In the genomic region with DNA sequence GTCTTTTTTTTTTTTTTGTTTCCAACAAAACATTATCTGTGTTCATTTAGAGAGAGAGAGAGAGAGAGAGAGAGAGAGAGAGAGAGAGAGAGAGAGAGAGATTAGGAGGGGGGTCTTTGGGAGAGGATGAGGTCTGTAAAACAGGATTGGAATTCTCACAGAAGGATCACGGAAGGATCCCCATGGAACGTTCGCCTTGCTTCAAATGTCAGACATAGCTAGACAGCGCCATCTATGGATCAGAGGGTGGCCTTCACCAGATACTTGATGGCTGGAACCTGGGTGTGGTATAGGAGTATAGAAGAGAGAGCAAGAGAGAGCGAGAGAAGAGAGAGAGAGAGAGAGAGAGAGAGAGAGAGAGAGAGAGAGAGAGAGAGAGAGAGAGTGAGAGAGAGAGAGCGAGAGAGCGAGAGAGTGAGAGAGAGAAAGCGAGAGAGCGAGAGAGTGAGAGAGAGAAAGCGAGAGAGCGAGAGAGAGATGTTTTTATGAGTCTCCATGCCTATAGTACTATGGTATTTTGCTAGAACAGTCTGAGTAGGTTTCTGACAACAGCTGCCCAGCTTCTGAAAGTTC, we compare ENCODE assay signal across 8 mouse cellular contexts. TPM values are rescaled to one million over a fixed set of nuclear protein-coding genes. Genes with fewer than 3 reads are reported as not detected.
DNase-seq lines count a peak whose midpoint lies in the region; ATAC-seq and TF ChIP-seq lines count a peak whose summit lies in the region.

No protein-coding gene starts in this region.

- ATAC-seq in heart, postnatal 0 days (ENCODE audit: insufficient read depth, low read depth): peak; percentile 76
- ATAC-seq in lung, embryonic 15.5 days (ENCODE audit: borderline replicate concordance, extremely low read depth, low FRiP score, low TSS enrichment): no peak
- no peak for ATAC-seq in erythroid progenitor cell, adult 5-6 weeks (replicated peaks; ENCODE audit: low FRiP score, poor library complexity, severe bottlenecking)

- TF ChIP-seq CTCF in CH12.LX (conservative IDR thresholded peaks at IDR 0.05 in 1 of 2, IDR thresholded peaks at IDR 0.05 in 1 of 2; ENCODE audit: low read depth in 2 of 2, low read length in 2 of 2): peak in 1 of 2 experiments; percentile 86; a peak in 2 of 4 replicates
- TF ChIP-seq CTCF in heart, postnatal 0 days (IDR thresholded peaks at IDR 0.05; ENCODE audit: low read depth): peak; percentile 93

- H3K4me3 ChIP-seq in CH12.LX (replicated peaks in 1 of 3; ENCODE audit: low read depth in 2 of 3, low read length in 2 of 3, poor library complexity in 1 of 3): no peak overlapping the region
- H3K4me3 ChIP-seq in heart, postnatal 0 days (ENCODE audit: low read depth, low read length): no peak overlapping the region
- no peak overlapping the region for H3K4me3 ChIP-seq in lung, embryonic 15.5 days

- peak overlapping the region; percentile 77 for H3K4me2 ChIP-seq in CH12.LX (ENCODE audit: insufficient read depth, low read depth, poor library complexity, severe bottlenecking)
- H3K4me2 ChIP-seq in heart, postnatal 0 days (ENCODE audit: low read depth, low read length): no peak overlapping the region; the same call in 1 of the 2 replicates
- H3K4me2 ChIP-seq in lung, embryonic 15.5 days: 0 out of 2 replicates have a peak overlapping the region, but pooled peaks have one; percentile 24

- TF ChIP-seq RAD21 in CH12.LX (IDR thresholded peaks at IDR 0.05; ENCODE audit: low read depth, low read length): peak; percentile 88

- TF ChIP-seq EP300 in CH12.LX (IDR thresholded peaks at IDR 0.05; ENCODE audit: low read length): no peak
- no peak for TF ChIP-seq EP300 in heart, postnatal 0 days (IDR thresholded peaks at IDR 0.05; ENCODE audit: low read depth)

- H3K27ac ChIP-seq in CH12.LX (ENCODE audit: insufficient read depth, low read depth): no peak overlapping the region
- H3K27ac ChIP-seq in heart, postnatal 0 days (ENCODE audit: low read depth): no peak overlapping the region
- no peak overlapping the region for H3K27ac ChIP-seq in lung, embryonic 15.5 days

- H3K36me3 ChIP-seq in CH12.LX (replicated peaks in 1 of 2; ENCODE audit: control insufficient read depth in 1 of 2, insufficient read depth in 1 of 2, low read length in 1 of 2): no peaks in the 10 kb centered on the region
- no peaks in the 10 kb centered on the region for H3K36me3 ChIP-seq in heart, postnatal 0 days (replicated peaks; ENCODE audit: control insufficient read depth, insufficient read depth, low read length)
- H3K36me3 ChIP-seq in lung, embryonic 15.5 days: no peaks in the 10 kb centered on the region

- no peak for TF ChIP-seq POLR2A in CH12.LX (IDR thresholded peaks at IDR 0.05; ENCODE audit: low read depth, low read length)

- peak; percentile 66 for DNase-seq in CH12.LX (ENCODE audit: extremely low read depth)
- DNase-seq in T-cell, adult 2 months (ENCODE audit: low spot score): peak; percentile 16
- DNase-seq in embryo, embryonic 10 days (ENCODE audit: low spot score): peak; percentile 95
- DNase-seq in heart, postnatal 0 days (ENCODE audit: low spot score): peak; percentile 86
- peak; percentile 77 for DNase-seq in layer of hippocampus, adult 11-12 months (ENCODE audit: low spot score)
- DNase-seq in retina, adult 2 months (ENCODE audit: low read depth, low spot score): peak; percentile 65

- dilution Hi-C loops in CH12.LX (cut with MboI; ENCODE audit: extremely low pct_ligation_motif_present, extremely low pct_unique_long_range_greater_than_20kb, low sequenced_read_pairs): no loop called here

- H3K79me2 ChIP-seq in CH12.LX (replicated peaks; ENCODE audit: control insufficient read depth, extremely low read depth, insufficient read depth, poor library complexity, severe bottlenecking): no peaks in the 10 kb centered on the region; the same call in 1 of the 2 replicates

- no peak overlapping the region for H3K9ac ChIP-seq in CH12.LX (ENCODE audit: insufficient read depth, low read depth)
- no peak overlapping the region for H3K9ac ChIP-seq in heart, postnatal 0 days (replicated peaks; ENCODE audit: low read depth, low read length)
- no peak overlapping the region for H3K9ac ChIP-seq in lung, embryonic 15.5 days

- in situ Hi-C loops in CH12.LX (cut with MboI; ENCODE audit: low pct_ligation_motif_present, low pct_unique_long_range_greater_than_20kb, low sequenced_read_pairs): loop anchor here (10.0 kb wide), 1 partner anchor 252 kb away; no protein-coding TSS in a partner anchor

- H3K27me3 ChIP-seq in CH12.LX (replicated peaks): peaks cover 15% of the 10 kb centered on the region
- H3K27me3 ChIP-seq in heart, postnatal 0 days (ENCODE audit: control insufficient read depth, insufficient read depth, low read length): 0 out of 2 replicates have a peak, but pooled peaks cover 6% of the 10 kb centered on the region
- no peaks in the 10 kb centered on the region for H3K27me3 ChIP-seq in lung, embryonic 15.5 days

- no peaks in the 10 kb centered on the region; a peak in 1 of 4 replicates for H3K4me1 ChIP-seq in CH12.LX (ENCODE audit: control insufficient read depth in 1 of 2, insufficient read depth in 2 of 2)
- peaks cover 7% of the 10 kb centered on the region; the same call in 1 of the 2 replicates for H3K4me1 ChIP-seq in heart, postnatal 0 days (ENCODE audit: control insufficient read depth, insufficient read depth)
- H3K4me1 ChIP-seq in lung, embryonic 15.5 days: no peaks in the 10 kb centered on the region

- H3K9me3 ChIP-seq in CH12.LX (replicated peaks; ENCODE audit: low read length): no peaks in the 10 kb centered on the region
- H3K9me3 ChIP-seq in heart, postnatal 0 days (replicated peaks; ENCODE audit: control insufficient read depth, low read length): no peaks in the 10 kb centered on the region
- H3K9me3 ChIP-seq in lung, embryonic 15.5 days: no peaks in the 10 kb centered on the region

- WGBS in heart, postnatal 0 days: 20% methylated on average over 11 of the region's 11 CpGs
- 22% methylated on average over 11 of the region's 11 CpGs for WGBS in lung, embryonic 15.5 days

TF ChIP-seq in CH12.LX, 34 proteins besides CTCF, POLR2A, EP300 and RAD21 (continues in another document):
- TF ChIP-seq NELFE (IDR thresholded peaks at IDR 0.05; ENCODE audit: low read depth, low read length) (no peak), ZNF384 (IDR thresholded peaks at IDR 0.05; ENCODE audit: low read depth, low read length) (peak; percentile 76; the same call in 1 of the 2 replicates), JUND (conservative IDR thresholded peaks at IDR 0.05; ENCODE audit: low read depth, low read length) (peak; percentile 34; the same call in 1 of the 2 replicates)

RNA-seq across cellular contexts. Expression of gene Apoa4, which starts 6.3 kb away (rescaled TPM):
- total RNA-seq in CH12.LX (2012; rRNA removed) (not detected in 2 replicates), CH12.LX (2014; rRNA removed) (not detected in 2 replicates)
- polyA plus RNA-seq in CH12.LX (2012; ENCODE audit: insufficient read length, low read depth): not detected in 2 replicates
- total RNA-seq in heart, postnatal 0 days (2014; rRNA removed; ENCODE audit: low replicate concordance): 0.89 and 6.6 TPM in 2 replicates
- polyA plus RNA-seq in heart, postnatal 0 days (2015; fragmentation: Nextera tagmentation; extraction: Ambion mirVana): not detected in 2 replicates
- polyA plus RNA-seq in lung, embryonic 15.5 days (2015; fragmentation: Nextera tagmentation; extraction: Ambion mirVana): 0.31 TPM in 1 of 2 replicates, not detected in the other
- total RNA-seq in erythroid progenitor cell, adult 5-6 weeks (2015; ENCODE audit: low replicate concordance): not detected in 2 replicates
- total RNA-seq in erythroid progenitor cell, adult 5-6 weeks (2017; ENCODE audit: low replicate concordance): not detected in 2 replicates

RNA-seq across cellular contexts. Expression of gene Apoc3, which starts 11.4 kb away (rescaled TPM):
- not detected in 2 replicates for total RNA-seq in CH12.LX (2012; rRNA removed)
- not detected in 2 replicates for total RNA-seq in CH12.LX (2014; rRNA removed)
- not detected in 2 replicates for polyA plus RNA-seq in CH12.LX (2012; ENCODE audit: insufficient read length, low read depth)
- not detected in 2 replicates for total RNA-seq in heart, postnatal 0 days (2014; rRNA removed; ENCODE audit: low replicate concordance)
- not detected in 2 replicates for polyA plus RNA-seq in heart, postnatal 0 days (2015; fragmentation: Nextera tagmentation; extraction: Ambion mirVana)
- not detected in 2 replicates for polyA plus RNA-seq in lung, embryonic 15.5 days (2015; fragmentation: Nextera tagmentation; extraction: Ambion mirVana)
- not detected in 2 replicates for total RNA-seq in erythroid progenitor cell, adult 5-6 weeks (2015; ENCODE audit: low replicate concordance)
- total RNA-seq in erythroid progenitor cell, adult 5-6 weeks (2017; ENCODE audit: low replicate concordance): not detected in 2 replicates

RNA-seq across cellular contexts. Expression of gene Apoa1, which starts 18.5 kb away (rescaled TPM):
- not detected in 2 replicates for total RNA-seq in CH12.LX (2012; rRNA removed)
- total RNA-seq in CH12.LX (2014; rRNA removed): not detected in 2 replicates
- not detected in 2 replicates for polyA plus RNA-seq in CH12.LX (2012; ENCODE audit: insufficient read length, low read depth)
- 0.62 TPM in 1 of 2 replicates, not detected in the other for total RNA-seq in heart, postnatal 0 days (2014; rRNA removed; ENCODE audit: low replicate concordance)
- 1.0 and 1.8 TPM in 2 replicates for polyA plus RNA-seq in heart, postnatal 0 days (2015; fragmentation: Nextera tagmentation; extraction: Ambion mirVana)
- 6.6 and 29.8 TPM in 2 replicates for polyA plus RNA-seq in lung, embryonic 15.5 days (2015; fragmentation: Nextera tagmentation; extraction: Ambion mirVana)
- not detected in 2 replicates for total RNA-seq in erythroid progenitor cell, adult 5-6 weeks (2015; ENCODE audit: low replicate concordance)
- total RNA-seq in erythroid progenitor cell, adult 5-6 weeks (2017; ENCODE audit: low replicate concordance): not detected in 2 replicates

RNA-seq across cellular contexts. Expression of gene Apoa5, which starts 21.6 kb away (rescaled TPM):
- total RNA-seq in CH12.LX (2012; rRNA removed) (0.08 TPM in 1 of 2 replicates, not detected in the other), CH12.LX (2014; rRNA removed) (not detected in 2 replicates)
- not detected in 2 replicates for polyA plus RNA-seq in CH12.LX (2012; ENCODE audit: insufficient read length, low read depth)
- 0.23 and 0.80 TPM in 2 replicates for total RNA-seq in heart, postnatal 0 days (2014; rRNA removed; ENCODE audit: low replicate concordance)
- 0.14 TPM in 1 of 2 replicates, not detected in the other for polyA plus RNA-seq in heart, postnatal 0 days (2015; fragmentation: Nextera tagmentation; extraction: Ambion mirVana)
- polyA plus RNA-seq in lung, embryonic 15.5 days (2015; fragmentation: Nextera tagmentation; extraction: Ambion mirVana): not detected in 2 replicates
- total RNA-seq in erythroid progenitor cell, adult 5-6 weeks (2015; ENCODE audit: low replicate concordance): not detected in 2 replicates
- not detected in 2 replicates for total RNA-seq in erythroid progenitor cell, adult 5-6 weeks (2017; ENCODE audit: low replicate concordance)

RNA-seq across cellular contexts. Expression of gene Zpr1, which starts 26.0 kb away (rescaled TPM):
- total RNA-seq in CH12.LX (2012; rRNA removed): 46.0 and 57.2 TPM in 2 replicates
- 65.7 and 66.8 TPM in 2 replicates for total RNA-seq in CH12.LX (2014; rRNA removed)
- 108 and 111 TPM in 2 replicates for polyA plus RNA-seq in CH12.LX (2012; ENCODE audit: insufficient read length, low read depth)
- 19.3 and 22.2 TPM in 2 replicates for total RNA-seq in heart, postnatal 0 days (2014; rRNA removed; ENCODE audit: low replicate concordance)
- 23.6 and 25.6 TPM in 2 replicates for polyA plus RNA-seq in heart, postnatal 0 days (2015; fragmentation: Nextera tagmentation; extraction: Ambion mirVana)
- 51.0 and 53.8 TPM in 2 replicates for polyA plus RNA-seq in lung, embryonic 15.5 days (2015; fragmentation: Nextera tagmentation; extraction: Ambion mirVana)
- total RNA-seq in erythroid progenitor cell, adult 5-6 weeks (2015; ENCODE audit: low replicate concordance): 5.4 and 9.6 TPM in 2 replicates
- total RNA-seq in erythroid progenitor cell, adult 5-6 weeks (2017; ENCODE audit: low replicate concordance): 5.9 and 6.3 TPM in 2 replicates

Comparison
In these comparisons a context has a peak if more than half of its experiments do, and no peak if none do; other contexts are left out.
1. DNase-seq: peak in every context shown above with its lines; median percentile 95 in embryo, embryonic 10 days; 86 in heart, postnatal 0 days; 77 in layer of hippocampus, adult 11-12 months; 66 in CH12.LX; 65 in retina, adult 2 months; 16 in T-cell, adult 2 months.